Mouse (Mus musculus) kidney, adult 2 months (tissue): ENCODE measurements around the gene Tmem56.

ENCODE experiments used
- CTCF ChIP-seq: fragments of 200-500 bp; conservative IDR thresholded peaks from 2 replicates; pipeline ENCODE4 v1.5.1; 2011; ENCODE audit warnings: low read depth, mild to moderate bottlenecking, control low read depth, low read length, moderate library complexity, mixed read lengths; ENCODE audit not compliant: insufficient read depth, insufficient read length
- POLR2A ChIP-seq: fragments of 200-500 bp; IDR thresholded peaks from one replicate; pipeline ENCODE4 v1.6.1; 2011; ENCODE audit warnings: low read depth, low read length, control low read depth

GRCm38 (mm10) chr3:121240362-121241040 is 42.4 kb downstream of the Tmem56 start:
- no peak for TF ChIP-seq POLR2A
- TF ChIP-seq CTCF: no peak
